Mouse (Mus musculus) hindbrain, embryonic 14.5 days (tissue): ENCODE data around the gene 1700001O22Rik. TPM values are rescaled to one million over a fixed set of nuclear protein-coding genes. Genes with fewer than 3 reads are reported as not detected.

Experiments used
- ATAC-seq: fragments of 200-750 bp; cut with Nextera tagmentation; 2 replicates; pipeline ENCODE4 v1.8.0; 2017; ENCODE audit warnings: moderate number of reproducible peaks, mild to moderate bottlenecking, moderate TSS enrichment, moderate library complexity; ENCODE audit not compliant: low FRiP score
- DNase-seq: peaks from one replicate; pipeline ENCODE4 v3.0.0-alpha.2; 2015; ENCODE audit warnings: low spot score
- H3K27ac ChIP-seq: fragments of 300-500 bp; sonication (generic); 2 replicates; pipeline ENCODE4 v1.5.1; 2014; ENCODE audit warnings: mild to moderate bottlenecking, moderate library complexity
- H3K27me3 ChIP-seq: fragments of 300-500 bp; sonication (generic); 2 replicates; pipeline ENCODE4 v1.6.1; 2014; ENCODE audit warnings: mild to moderate bottlenecking, low read length, mixed read lengths; ENCODE audit not compliant: control insufficient read depth, insufficient read depth
- H3K36me3 ChIP-seq: fragments of 300-500 bp; sonication (generic); replicated peaks from 2 replicates; pipeline ENCODE4 v1.6.1; 2014; ENCODE audit not compliant: control insufficient read depth, insufficient read depth
- H3K4me1 ChIP-seq: fragments of 300-500 bp; sonication (generic); replicated peaks from 2 replicates; pipeline ENCODE4 v1.6.1; 2014; ENCODE audit warnings: antibody characterized with exemption, low read length, mixed read lengths; ENCODE audit not compliant: control insufficient read depth, insufficient read depth
- H3K4me2 ChIP-seq: fragments of 300-500 bp; sonication (generic); replicated peaks from 2 replicates; pipeline ENCODE4 v1.6.1; 2014; ENCODE audit warnings: mild to moderate bottlenecking, moderate library complexity
- H3K4me3 ChIP-seq: fragments of 300-500 bp; sonication (generic); replicated peaks from 2 replicates; pipeline ENCODE4 v1.5.1; 2014; ENCODE audit warnings: mild to moderate bottlenecking, low read length
- H3K9ac ChIP-seq: fragments of 300-500 bp; sonication (generic); 2 replicates; pipeline ENCODE4 v1.6.1; 2014
- H3K9me3 ChIP-seq: fragments of 300-500 bp; sonication (generic); 2 replicates; pipeline ENCODE4 v1.6.1; 2016; ENCODE audit warnings: low read length; ENCODE audit not compliant: control insufficient read depth
- WGBS: fragments of 180-500 bp; shearing (Covaris S2); extraction: QIAGEN DNeasy Blood & Tissue Kit; methylation state at CpG from one replicate; pipeline ENCODE4 v1.1.7; 2014; 5-methylcytosine and 5-hydroxymethylcytosine counted together
- polyA plus RNA-seq: library from polyadenylated mRNA; unstranded; fragments of >200 nt; fragmentation: Nextera tagmentation; extraction: Ambion mirVana; gene quantifications from 2 replicates; pipeline ENCODE4 v1.2.1, GENCODE M21; 2014

1700001O22Rik gene
- polyA plus RNA-seq, 1 experiment from 2014 or later = 2.1 TPM

DNA sequence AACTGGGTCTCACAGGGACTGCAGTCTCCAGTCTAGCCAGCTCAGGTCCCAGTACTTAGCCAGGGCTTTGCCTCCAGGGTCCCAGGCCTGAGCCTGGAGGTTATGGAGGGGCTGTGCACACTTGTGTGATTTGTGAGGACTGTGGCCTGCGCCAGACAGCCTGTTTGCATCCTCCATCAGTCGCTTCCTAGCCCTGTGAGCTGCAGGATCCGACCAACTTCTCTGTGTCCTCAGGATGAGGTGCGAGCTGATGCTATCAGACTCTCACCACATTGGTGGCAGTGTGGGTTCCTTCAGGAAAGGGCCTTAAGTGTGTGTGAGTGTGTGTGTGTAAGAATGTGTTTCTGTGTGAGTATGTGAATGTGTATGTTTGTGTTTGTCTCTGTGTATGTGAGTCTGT is 16.0 kb downstream of the 1700001O22Rik start:
- Histone ChIP-seq H3K9ac (peak overlapping the region; percentile 29; the same call in 1 of the 2 replicates), H3K36me3 (no peaks in the 10 kb centered on the region), H3K9me3 (no peaks in the 10 kb centered on the region), H3K27me3 (no peaks in the 10 kb centered on the region), H3K4me1 (peaks cover 28% of the 10 kb centered on the region), H3K4me3 (no peak overlapping the region), H3K4me2 (no peak overlapping the region), H3K27ac (no peak overlapping the region)
- no peak for ATAC-seq
- 61% methylated on average over 4 of the region's 4 CpGs for WGBS
- no peak for DNase-seq

DNA sequence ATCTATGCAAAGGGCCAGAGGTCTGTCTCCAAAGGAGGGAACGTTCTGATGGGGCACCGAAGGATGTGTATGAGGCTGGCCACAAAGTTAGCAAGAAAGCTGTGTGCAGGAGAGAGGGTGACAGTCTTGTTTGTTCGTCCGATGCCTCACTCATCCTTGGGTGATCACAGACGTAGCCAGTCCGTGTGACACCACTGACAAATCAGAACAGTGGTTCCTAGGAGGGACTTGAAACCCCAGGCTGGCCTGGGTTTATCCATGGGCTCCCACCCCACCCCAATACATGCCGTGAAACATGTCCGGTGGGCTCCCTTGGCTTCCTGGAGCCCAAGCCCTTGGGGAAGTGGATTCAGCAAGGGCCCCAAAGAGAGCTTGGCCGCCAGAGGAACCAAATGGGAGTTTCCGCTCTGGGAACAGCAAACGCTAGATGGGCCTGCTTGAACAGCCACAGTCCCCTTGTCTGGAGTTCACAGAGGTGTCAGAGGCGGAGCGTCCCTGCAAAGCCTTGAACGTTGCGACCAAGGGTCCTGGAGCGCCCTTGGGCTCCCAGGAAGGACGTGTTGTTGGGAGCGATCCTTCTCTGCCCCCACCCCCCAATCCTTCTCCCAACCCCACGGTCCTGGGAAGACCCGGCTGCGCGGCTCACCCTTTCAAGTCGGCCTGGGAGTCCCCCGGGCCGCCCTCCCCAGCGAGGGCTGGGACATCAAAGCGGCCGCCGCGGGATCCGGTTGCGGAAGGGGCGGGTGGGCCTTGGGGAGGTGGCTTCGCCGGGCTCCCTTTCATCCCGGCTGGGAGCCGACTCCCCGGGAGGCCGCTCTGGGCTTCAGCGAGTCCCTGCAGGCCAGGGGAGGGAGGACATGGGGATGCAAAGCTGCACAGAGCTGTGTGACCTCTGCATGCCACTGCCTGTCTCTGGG is 19.1 kb downstream of the 1700001O22Rik start:
- Histone ChIP-seq H3K27ac (peak overlapping the region; percentile 55), H3K4me3 (no peak overlapping the region), H3K27me3 (no peaks in the 10 kb centered on the region), H3K4me2 (peak overlapping the region; percentile 46), H3K36me3 (no peaks in the 10 kb centered on the region), H3K9me3 (no peaks in the 10 kb centered on the region), H3K9ac (peak overlapping the region; percentile 42), H3K4me1 (peaks cover 28% of the 10 kb centered on the region)
- DNase-seq (no peak), ATAC-seq (0 out of 2 replicates have a peak, but pooled peaks have one; percentile 15)
- 14% methylated on average over 40 of the region's 40 CpGs for WGBS

DNA sequence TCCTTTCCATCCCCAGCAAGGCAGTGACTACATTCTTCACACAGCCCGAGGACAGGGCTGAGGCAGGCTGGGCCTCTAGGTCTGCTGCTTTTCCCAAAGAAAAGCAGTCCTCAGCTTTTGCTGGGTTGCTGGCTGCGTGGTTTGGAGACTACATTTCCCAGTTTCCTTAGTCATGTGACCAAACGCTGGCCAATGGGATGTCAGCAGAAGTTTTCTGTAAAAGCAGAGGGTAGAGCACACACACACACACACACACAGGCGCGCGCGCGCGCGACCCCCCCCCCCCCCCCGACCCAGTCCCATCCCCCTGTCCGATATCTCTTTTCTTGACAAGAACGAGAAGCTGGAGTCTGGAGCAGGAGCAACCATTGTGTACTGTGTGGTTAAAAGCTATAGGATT is 20.1 kb downstream of the 1700001O22Rik start:
- Histone ChIP-seq H3K4me3 (no peak overlapping the region), H3K27ac (peak overlapping the region; percentile 48; the same call in 1 of the 2 replicates), H3K36me3 (no peaks in the 10 kb centered on the region), H3K9ac (no peak overlapping the region), H3K4me2 (peak overlapping the region; percentile 46), H3K4me1 (peaks cover 28% of the 10 kb centered on the region), H3K27me3 (no peaks in the 10 kb centered on the region), H3K9me3 (no peaks in the 10 kb centered on the region)
- WGBS = 2% methylated on average over 13 of the region's 13 CpGs
- DNase-seq = peak; percentile 76
- 0 out of 2 replicates have a peak, but pooled peaks have one; percentile 49 for ATAC-seq

DNA sequence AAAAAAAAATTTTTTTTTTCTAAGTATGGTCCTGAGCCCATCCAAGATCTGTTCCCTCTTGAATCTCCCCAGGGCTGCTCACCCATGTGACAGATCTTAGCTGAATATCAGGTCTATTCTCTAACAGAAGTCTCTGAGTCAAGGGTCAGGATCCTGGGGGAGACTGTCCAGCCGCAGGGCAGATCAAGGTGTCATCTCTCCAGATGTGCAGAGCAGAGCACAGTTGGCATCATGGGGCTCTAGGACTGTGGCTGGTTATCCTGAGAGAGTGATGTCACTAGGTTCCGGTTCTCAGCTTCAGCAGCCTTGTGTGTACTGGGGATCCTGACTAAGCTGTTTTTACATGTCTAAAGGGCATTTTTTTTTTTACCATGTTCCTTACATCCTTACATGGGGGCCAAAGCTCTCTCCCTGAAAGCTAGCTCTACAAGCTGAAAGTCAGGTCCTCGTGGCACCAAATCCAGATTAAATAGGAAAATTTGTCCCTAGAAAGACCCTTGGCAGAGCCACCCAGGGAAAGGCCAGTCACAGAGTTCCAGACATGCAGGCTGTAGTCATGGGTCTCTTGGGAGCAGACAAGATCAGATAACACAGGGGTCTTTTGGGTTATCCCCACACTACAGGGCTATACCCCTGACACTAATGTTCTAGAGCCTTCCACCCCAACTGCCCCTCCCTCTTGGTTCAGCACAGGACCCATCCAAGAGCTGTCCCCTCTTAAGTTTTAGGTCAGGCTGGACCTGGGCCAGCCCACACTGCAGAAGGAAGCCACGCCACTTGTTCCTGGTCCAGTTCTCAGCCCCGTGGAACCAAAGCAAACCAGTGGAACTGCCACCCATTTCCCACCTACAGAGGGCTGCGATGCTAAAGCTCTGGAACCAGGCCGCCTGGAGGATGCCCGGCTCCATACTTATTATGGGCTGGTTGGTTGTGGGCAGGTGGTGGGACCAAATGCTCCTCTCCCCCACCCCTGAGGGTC is 20.9 kb downstream of the 1700001O22Rik start:
- H3K27ac ChIP-seq = peak overlapping the region; percentile 48; the same call in 1 of the 2 replicates
- peak overlapping the region; percentile 46 for H3K4me2 ChIP-seq
- no peaks in the 10 kb centered on the region for H3K9me3 ChIP-seq
- no peak overlapping the region for H3K9ac ChIP-seq
- 75% methylated on average over 8 of the region's 8 CpGs for WGBS
- H3K4me3 ChIP-seq = no peak overlapping the region
- ATAC-seq (no peak), DNase-seq (no peak)
- H3K27me3 ChIP-seq = no peaks in the 10 kb centered on the region
- peaks cover 28% of the 10 kb centered on the region for H3K4me1 ChIP-seq
- no peaks in the 10 kb centered on the region for H3K36me3 ChIP-seq

DNA sequence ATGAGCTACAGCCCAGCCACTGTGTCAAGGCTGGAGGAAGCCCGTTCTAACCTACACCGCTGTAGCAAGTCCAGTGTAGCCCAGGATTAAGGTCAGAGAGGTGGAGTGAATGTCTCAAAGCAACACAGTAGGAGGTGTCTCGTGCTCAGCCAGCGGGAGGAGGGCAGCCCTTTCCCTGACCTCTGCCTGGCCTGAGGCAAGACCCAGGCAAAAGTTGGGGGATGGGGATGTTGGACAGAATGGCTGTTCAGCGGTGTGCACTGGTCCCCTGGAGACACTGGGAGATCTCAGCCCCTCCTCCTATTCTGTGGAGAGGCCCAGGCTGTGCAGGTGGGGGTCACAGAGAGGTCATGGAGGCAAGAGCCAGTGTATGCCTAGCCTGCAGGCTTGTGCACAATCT is 24.2 kb downstream of the 1700001O22Rik start:
- H3K9me3 ChIP-seq = no peaks in the 10 kb centered on the region
- H3K9ac ChIP-seq = no peak overlapping the region
- no peak overlapping the region for H3K4me2 ChIP-seq
- 4% methylated on average over 5 of the region's 5 CpGs for WGBS
- no peaks in the 10 kb centered on the region for H3K36me3 ChIP-seq
- no peak for ATAC-seq
- no peaks in the 10 kb centered on the region for H3K27me3 ChIP-seq
- H3K4me3 ChIP-seq = no peak overlapping the region
- DNase-seq = no peak
- peaks cover 9% of the 10 kb centered on the region for H3K4me1 ChIP-seq
- no peak overlapping the region for H3K27ac ChIP-seq

DNA sequence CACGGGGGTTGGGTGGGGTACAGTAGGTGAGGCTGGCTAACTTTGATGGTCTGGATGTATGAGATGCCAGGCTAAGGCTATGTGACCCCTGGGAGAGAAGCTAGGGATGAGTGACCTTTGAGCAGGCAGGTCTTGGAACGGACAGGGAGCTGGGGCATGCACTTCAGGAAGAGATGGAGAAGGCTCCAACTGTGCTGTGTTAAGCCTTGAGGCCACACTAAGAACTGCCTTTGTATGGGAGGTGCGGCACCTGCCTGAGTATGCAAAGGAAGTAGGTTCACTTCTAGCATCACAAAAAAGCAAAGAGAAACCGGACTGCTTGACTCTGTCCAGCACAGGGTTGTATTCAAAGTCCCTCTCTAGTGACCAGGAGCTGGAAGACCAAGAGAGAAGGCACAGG is 25.2 kb downstream of the 1700001O22Rik start:
- WGBS = 61% methylated on average over 4 of the region's 4 CpGs
- Histone ChIP-seq H3K4me3 (no peak overlapping the region), H3K9me3 (no peaks in the 10 kb centered on the region), H3K36me3 (no peaks in the 10 kb centered on the region), H3K4me2 (no peak overlapping the region), H3K4me1 (peaks cover 3% of the 10 kb centered on the region; the same call in 1 of the 2 replicates), H3K27ac (no peak overlapping the region), H3K9ac (no peak overlapping the region), H3K27me3 (no peaks in the 10 kb centered on the region)
- ATAC-seq (no peak), DNase-seq (no peak)

DNA sequence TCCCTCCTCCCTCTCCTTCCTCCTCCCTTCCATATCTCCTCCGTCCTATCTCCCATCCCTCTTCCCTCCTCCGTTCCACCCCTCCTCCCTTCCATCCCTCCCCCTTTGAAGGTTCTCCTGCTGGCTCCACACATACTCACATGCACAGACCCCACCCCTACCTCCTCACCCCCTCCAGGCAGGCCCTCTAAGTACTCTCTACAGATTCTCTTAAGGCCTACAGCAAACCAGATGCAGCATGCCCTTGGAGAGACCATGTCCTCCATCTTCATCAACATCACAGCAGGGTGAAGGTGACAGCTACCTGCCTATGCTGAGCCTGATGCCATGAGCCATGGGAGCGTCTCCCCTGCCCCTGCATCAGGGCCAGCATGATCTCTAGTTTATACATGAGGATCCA is 26.2 kb downstream of the 1700001O22Rik start:
- Histone ChIP-seq H3K27me3 (no peaks in the 10 kb centered on the region), H3K9ac (no peak overlapping the region), H3K4me1 (peaks cover 6% of the 10 kb centered on the region), H3K4me3 (no peak overlapping the region), H3K4me2 (no peak overlapping the region), H3K9me3 (no peaks in the 10 kb centered on the region), H3K36me3 (no peaks in the 10 kb centered on the region), H3K27ac (no peak overlapping the region)
- ATAC-seq = no peak
- WGBS = 76% methylated on average over 3 of the region's 3 CpGs
- DNase-seq = no peak

DNA sequence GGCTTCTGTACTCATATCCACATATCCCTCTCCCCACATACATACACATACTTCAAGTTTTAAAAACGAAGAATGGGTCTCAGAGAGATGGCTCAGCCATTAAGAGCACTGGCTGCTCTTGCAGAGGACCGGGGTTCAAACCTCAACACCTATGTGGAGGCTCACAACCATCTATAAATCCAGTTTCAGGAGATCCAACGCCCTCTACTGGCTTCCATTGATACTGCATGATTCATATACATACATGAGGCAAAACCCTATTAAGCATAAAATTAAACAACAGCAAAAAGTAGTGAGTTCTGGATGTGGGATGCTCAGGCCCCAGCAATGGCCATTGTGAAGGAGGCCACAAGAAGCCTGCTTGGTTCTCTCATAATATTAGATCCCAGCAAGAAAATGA is 27.5 kb downstream of the 1700001O22Rik start:
- Histone ChIP-seq H3K4me1 (peaks cover 17% of the 10 kb centered on the region), H3K27me3 (no peaks in the 10 kb centered on the region), H3K9me3 (no peaks in the 10 kb centered on the region), H3K4me2 (no peak overlapping the region), H3K36me3 (no peaks in the 10 kb centered on the region), H3K27ac (no peak overlapping the region), H3K4me3 (no peak overlapping the region), H3K9ac (no peak overlapping the region)
- no peak for DNase-seq
- 56% methylated on average over 3 of the region's 3 CpGs for WGBS
- ATAC-seq = no peak
